Mouse (Mus musculus) MEL (cell line): ENCODE results near the gene Cx3cr1. TPM values are rescaled to one million over a fixed set of nuclear protein-coding genes. Genes with fewer than 3 reads are reported as not detected.

Source experiments
- DNase-seq: peaks from one replicate; pipeline ENCODE4 v3.0.0; 2011; ENCODE audit warnings: low read depth, low spot score
- H3K27ac ChIP-seq: 2 replicates; pipeline ENCODE4 v1.5.1; 2012; ENCODE audit warnings: low read depth, mild to moderate bottlenecking, control low read depth, low read length, moderate library complexity; ENCODE audit not compliant: control insufficient read depth
- H3K27me3 ChIP-seq, 2 experiments: fragments of 150-350 bp in 1 of 2; sonication (generic) in 1 of 2; 2 replicates each; pipeline ENCODE4 v1.6.1; 2012; ENCODE audit warnings: low read length in 2 of 2, mild to moderate bottlenecking in 2 of 2, improper control_type of control experiment in 1 of 2, moderate library complexity in 1 of 2; ENCODE audit not compliant: insufficient read depth in 2 of 2, control insufficient read depth in 1 of 2
- H3K36me3 ChIP-seq, 2 experiments: 2 replicates each; pipeline ENCODE4 v1.6.1; 2012 to 2014; ENCODE audit warnings: low read length in 2 of 2, improper control_type of control experiment in 1 of 2, inconsistent platforms in 1 of 2, mild to moderate bottlenecking in 1 of 2; ENCODE audit not compliant: insufficient read depth in 2 of 2, control insufficient read depth in 1 of 2
- H3K4me1 ChIP-seq, 2 experiments: fragments of 150-350 bp in 1 of 2; sonication (generic) in 1 of 2; 2 replicates each; pipeline ENCODE4 v1.6.1; 2012; ENCODE audit warnings: low read length in 2 of 2, improper control_type of control experiment in 1 of 2, mild to moderate bottlenecking in 1 of 2; ENCODE audit not compliant: insufficient read depth in 2 of 2, control insufficient read depth in 1 of 2
- H3K4me3 ChIP-seq, 2 experiments: fragments of 150-350 bp in 1 of 2; sonication (generic) in 1 of 2; 2 replicates each; pipeline ENCODE4 v1.5.1; 2012; ENCODE audit warnings: low read depth in 2 of 2, low read length in 2 of 2, mild to moderate bottlenecking in 2 of 2, moderate library complexity in 2 of 2, control low read depth in 1 of 2, improper control_type of control experiment in 1 of 2; ENCODE audit not compliant: control insufficient read depth in 1 of 2, insufficient read depth in 1 of 2
- H3K79me2 ChIP-seq: 2 replicates; pipeline ENCODE4 v1.6.1; 2012; ENCODE audit warnings: mild to moderate bottlenecking, low read length, moderate library complexity; ENCODE audit not compliant: control insufficient read depth, poor library complexity, insufficient read depth
- H3K9ac ChIP-seq: 2 replicates; pipeline ENCODE4 v1.6.1; 2012; ENCODE audit warnings: low read depth, mild to moderate bottlenecking, control low read depth, low read length, moderate library complexity; ENCODE audit not compliant: control insufficient read depth, poor library complexity, severe bottlenecking
- H3K9me3 ChIP-seq: fragments of 150-350 bp; sonication (generic); replicated peaks from 2 replicates; pipeline ENCODE4 v1.6.1; 2012; ENCODE audit warnings: mild to moderate bottlenecking, low read length, improper control_type of control experiment, moderate library complexity; ENCODE audit not compliant: insufficient read depth
- BHLHE40 ChIP-seq: IDR thresholded peaks from 2 replicates; pipeline ENCODE4 v1.6.1; 2012; ENCODE audit warnings: low read depth, mild to moderate bottlenecking, inconsistent platforms, low read length, improper control_type of control experiment, borderline replicate concordance
- CHD1 ChIP-seq: IDR thresholded peaks from 2 replicates; pipeline ENCODE4 v1.6.1; 2012; ENCODE audit warnings: low read depth, mild to moderate bottlenecking, inconsistent platforms, low read length, improper control_type of control experiment
- CHD2 ChIP-seq: IDR thresholded peaks from 2 replicates; pipeline ENCODE4 v1.6.1; 2011; ENCODE audit warnings: low read length, improper control_type of control experiment
- CTCF ChIP-seq, 3 experiments: IDR thresholded peaks in 2 of 3; conservative IDR thresholded peaks in 1 of 3; 2 replicates each; pipeline ENCODE4 v1.5.1; 2011 to 2012; ENCODE audit warnings: low read length in 3 of 3, low read depth in 2 of 3, mild to moderate bottlenecking in 2 of 3, improper control_type of control experiment in 1 of 3, inconsistent platforms in 1 of 3, mixed read lengths in 1 of 3, moderate library complexity in 1 of 3; ENCODE audit not compliant: control insufficient read depth in 1 of 3, insufficient read depth in 1 of 3, poor library complexity in 1 of 3, severe bottlenecking in 1 of 3
- E2F4 ChIP-seq: IDR thresholded peaks from 2 replicates; pipeline ENCODE4 v1.6.1; 2011; ENCODE audit warnings: low read depth, low read length, improper control_type of control experiment, borderline replicate concordance
- ELF1 ChIP-seq: IDR thresholded peaks from 2 replicates; pipeline ENCODE4 v1.6.1; 2014; ENCODE audit warnings: low read depth, mild to moderate bottlenecking, inconsistent platforms, low read length, improper control_type of control experiment, moderate library complexity
- EP300 ChIP-seq, 2 experiments: IDR thresholded peaks; 2 replicates each; pipeline ENCODE4 v1.6.1; 2011; ENCODE audit warnings: improper control_type of control experiment in 2 of 2, low read length in 2 of 2, low read depth in 1 of 2, mild to moderate bottlenecking in 1 of 2
- ETS1 ChIP-seq: IDR thresholded peaks from 2 replicates; pipeline ENCODE4 v1.6.1; 2012; ENCODE audit warnings: low read depth, mild to moderate bottlenecking, inconsistent platforms, low read length, improper control_type of control experiment, moderate library complexity
- GABPA ChIP-seq: IDR thresholded peaks from 2 replicates; pipeline ENCODE4 v1.6.1; 2012; ENCODE audit warnings: low read depth, mild to moderate bottlenecking, inconsistent platforms, low read length, improper control_type of control experiment, moderate library complexity
- GATA1 ChIP-seq: IDR thresholded peaks from 2 replicates; pipeline ENCODE4 v1.6.1; 2011; ENCODE audit warnings: low read depth, low read length, improper control_type of control experiment
- HCFC1 ChIP-seq: IDR thresholded peaks from 2 replicates; pipeline ENCODE4 v1.6.1; 2012; ENCODE audit warnings: low read depth, mild to moderate bottlenecking, inconsistent platforms, low read length, improper control_type of control experiment, moderate library complexity
- JUND ChIP-seq: IDR thresholded peaks from 2 replicates; pipeline ENCODE4 v1.6.1; 2011; ENCODE audit warnings: low read depth, mild to moderate bottlenecking, improper control_type of control experiment, low read length
- KAT2A ChIP-seq: conservative IDR thresholded peaks from 2 replicates; pipeline ENCODE4 v1.6.1; 2012; ENCODE audit warnings: low read depth, low read length, improper control_type of control experiment, inconsistent platforms
- MAFK ChIP-seq: IDR thresholded peaks from 2 replicates; pipeline ENCODE4 v1.6.1; 2011; ENCODE audit warnings: low read depth, mild to moderate bottlenecking, low read length, improper control_type of control experiment, borderline replicate concordance
- MAX ChIP-seq: IDR thresholded peaks from 2 replicates; pipeline ENCODE4 v1.6.1; 2011; ENCODE audit warnings: low read length, improper control_type of control experiment
- MAZ ChIP-seq: IDR thresholded peaks from 2 replicates; pipeline ENCODE4 v1.6.1; 2012; ENCODE audit warnings: low read depth, mild to moderate bottlenecking, inconsistent platforms, low read length, improper control_type of control experiment
- MEF2A ChIP-seq: IDR thresholded peaks from 2 replicates; pipeline ENCODE4 v1.6.1; 2014; ENCODE audit warnings: low read depth, mild to moderate bottlenecking, inconsistent platforms, low read length, improper control_type of control experiment; ENCODE audit not compliant: poor library complexity, insufficient replicate concordance, severe bottlenecking; ENCODE audit errors: extremely low read depth
- MXI1 ChIP-seq: IDR thresholded peaks from 2 replicates; pipeline ENCODE4 v1.6.1; 2011; ENCODE audit warnings: mild to moderate bottlenecking, low read depth, low read length, improper control_type of control experiment
- MYC ChIP-seq: IDR thresholded peaks from 2 replicates; pipeline ENCODE4 v1.6.1; 2011; ENCODE audit warnings: low read depth, mild to moderate bottlenecking, low read length, improper control_type of control experiment, moderate library complexity
- NELFE ChIP-seq: IDR thresholded peaks from 2 replicates; pipeline ENCODE4 v1.6.1; 2011; ENCODE audit warnings: low read depth, low read length, improper control_type of control experiment
- NRF1 ChIP-seq: IDR thresholded peaks from 2 replicates; pipeline ENCODE4 v1.6.1; 2014; ENCODE audit warnings: low read depth, mild to moderate bottlenecking, inconsistent platforms, low read length, improper control_type of control experiment, moderate library complexity; ENCODE audit not compliant: poor library complexity, insufficient read depth, severe bottlenecking
- POLR2A ChIP-seq, 2 experiments: IDR thresholded peaks; 2 replicates each; pipeline ENCODE4 v1.6.1; 2011 to 2012; ENCODE audit warnings: low read length in 2 of 2, mild to moderate bottlenecking in 2 of 2, control low read depth in 1 of 2, improper control_type of control experiment in 1 of 2, low read depth in 1 of 2, moderate library complexity in 1 of 2; ENCODE audit not compliant: control insufficient read depth in 1 of 2, insufficient read depth in 1 of 2, poor library complexity in 1 of 2
- POLR2AphosphoS2 ChIP-seq: IDR thresholded peaks from 2 replicates; pipeline ENCODE4 v1.6.1; 2011; ENCODE audit warnings: low read length, improper control_type of control experiment
- POLR2AphosphoS5 ChIP-seq: IDR thresholded peaks from 2 replicates; pipeline ENCODE4 v1.6.1; 2012; ENCODE audit warnings: low read depth, borderline replicate concordance, mild to moderate bottlenecking, inconsistent platforms, low read length, moderate library complexity, mixed read lengths
- RAD21 ChIP-seq: IDR thresholded peaks from 2 replicates; pipeline ENCODE4 v1.6.1; 2011; ENCODE audit warnings: mild to moderate bottlenecking, low read depth, low read length, improper control_type of control experiment
- RCOR1 ChIP-seq: IDR thresholded peaks from 2 replicates; pipeline ENCODE4 v1.6.1; 2012; ENCODE audit warnings: low read depth, mild to moderate bottlenecking, inconsistent platforms, low read length, improper control_type of control experiment
- SIN3A ChIP-seq: IDR thresholded peaks from 2 replicates; pipeline ENCODE4 v1.6.1; 2012; ENCODE audit warnings: low read length, improper control_type of control experiment, inconsistent platforms
- SMC3 ChIP-seq: IDR thresholded peaks from 2 replicates; pipeline ENCODE4 v1.6.1; 2011; ENCODE audit warnings: low read depth, low read length, improper control_type of control experiment
- TAL1 ChIP-seq: IDR thresholded peaks from 2 replicates; pipeline ENCODE4 v1.6.1; 2012; ENCODE audit warnings: mild to moderate bottlenecking, inconsistent platforms, low read length, moderate library complexity, mixed read lengths
- TBP ChIP-seq: IDR thresholded peaks from 2 replicates; pipeline ENCODE4 v1.8.0; 2011; ENCODE audit warnings: low read depth, low read length, improper control_type of control experiment
- UBTF ChIP-seq: IDR thresholded peaks from 2 replicates; pipeline ENCODE4 v1.6.1; 2012; ENCODE audit warnings: low read depth, mild to moderate bottlenecking, inconsistent platforms, low read length, improper control_type of control experiment, moderate library complexity, borderline replicate concordance; ENCODE audit not compliant: insufficient read depth
- USF1 ChIP-seq: IDR thresholded peaks from 2 replicates; pipeline ENCODE4 v1.6.1; 2014; ENCODE audit warnings: low read depth, mild to moderate bottlenecking, inconsistent platforms, low read length, improper control_type of control experiment, moderate library complexity
- USF2 ChIP-seq, 2 experiments: IDR thresholded peaks; 2 replicates each; pipeline ENCODE4 v1.6.1; 2011 to 2012; ENCODE audit warnings: improper control_type of control experiment in 2 of 2, low read length in 2 of 2, borderline replicate concordance in 1 of 2, inconsistent platforms in 1 of 2, low read depth in 1 of 2, mild to moderate bottlenecking in 1 of 2; ENCODE audit not compliant: insufficient read depth in 1 of 2
- ZC3H11A ChIP-seq: IDR thresholded peaks from 2 replicates; pipeline ENCODE4 v1.6.1; 2012; ENCODE audit warnings: low read depth, mild to moderate bottlenecking, inconsistent platforms, low read length, improper control_type of control experiment
- ZKSCAN1 ChIP-seq: IDR thresholded peaks from 2 replicates; pipeline ENCODE4 v1.6.1; 2012; ENCODE audit warnings: low read depth, mild to moderate bottlenecking, inconsistent platforms, low read length, improper control_type of control experiment, moderate library complexity
- ZNF384 ChIP-seq: IDR thresholded peaks from 2 replicates; pipeline ENCODE4 v1.6.1; 2012; ENCODE audit warnings: low read depth, mild to moderate bottlenecking, inconsistent platforms, low read length, improper control_type of control experiment
- polyA plus RNA-seq, 2 experiments: library from polyadenylated mRNA; stranded (reverse) in 1 of 2; unstranded in 1 of 2; fragments of >175 nt in 1 of 2; fragments of >200 nt in 1 of 2; gene quantifications; 2 replicates each; pipeline versions ENCODE4 v1.2.1 to v1.2.4; 2012; ENCODE audit warnings: low replicate concordance in 2 of 2, low read depth in 1 of 2; ENCODE audit not compliant: insufficient read length in 2 of 2, insufficient read depth in 1 of 2, missing spikeins in 1 of 2
- total RNA-seq: library from RNA; depleted of rRNA; stranded (reverse); fragments of 300-350 nt; gene quantifications from 2 replicates; pipeline ENCODE4 v1.2.3, GENCODE M21; 2012

Cx3cr1 gene
- total and polyA plus RNA-seq, 3 experiments: not detected

GRCm38 (mm10) chr9:120110211-120111018 is 40.7 kb upstream of the Cx3cr1 start, which contains the start of gene Slc25a38:
Gene Slc25a38 (plus strand): TSS chr9:120110374.
- Histone ChIP-seq H3K36me3 (peaks cover 0 to 29% of the 10 kb centered on the region in 2 experiments; a peak in 2 of 4 replicates), H3K79me2 (peaks cover 27% of the 10 kb centered on the region), H3K27me3 (no peaks in the 10 kb centered on the region), H3K4me3 (peak within 1 kb of the TSS; percentile 79 to 89), H3K9ac (peak within 1 kb of the TSS; percentile 98), H3K4me1 (peaks cover 14 to 31% of the 10 kb centered on the region in 2 experiments), H3K9me3 (no peaks in the 10 kb centered on the region), H3K27ac (peak within 1 kb of the TSS; percentile 97)
- peak; percentile 97 for DNase-seq
- peak; percentile 77 for TF ChIP-seq HCFC1
- no peak for TF ChIP-seq POLR2AphosphoS5
- TF ChIP-seq JUND: no peak
- TF ChIP-seq NRF1: peak; percentile 6; the same call in 1 of the 2 replicates
- no peak for TF ChIP-seq GATA1
- peak; percentile 72 for TF ChIP-seq SMC3
- TF ChIP-seq POLR2A (IDR thresholded peaks at IDR 0.05; ENCODE audit: control insufficient read depth in 1 of 2, insufficient read depth in 1 of 2, low read depth in 1 of 2, low read length in 2 of 2, poor library complexity in 1 of 2): peak; percentile 82 to 94
- no peak for TF ChIP-seq KAT2A
- peak; percentile 58 for TF ChIP-seq SIN3A
- peak; percentile 69 for TF ChIP-seq RAD21
- no peak; the same call in 1 of the 2 replicates for TF ChIP-seq CHD1
- peak; percentile 92 for TF ChIP-seq ZNF384
- no peak for TF ChIP-seq GABPA
- no peak for TF ChIP-seq MAX
- no peak for TF ChIP-seq ZKSCAN1
- no peak for TF ChIP-seq USF1
- peak; percentile 59 to 89 (median 77) for TF ChIP-seq CTCF (IDR thresholded peaks at IDR 0.05 in 2 of 3, conservative IDR thresholded peaks at IDR 0.05 in 1 of 3; ENCODE audit: control insufficient read depth in 1 of 3, insufficient read depth in 1 of 3, low read depth in 2 of 3, low read length in 3 of 3, poor library complexity in 1 of 3, severe bottlenecking in 1 of 3)
- TF ChIP-seq MAZ: no peak
- no peak for TF ChIP-seq RCOR1
- TF ChIP-seq MXI1: peak; percentile 62
- TF ChIP-seq CHD2: no peak
- peak; percentile 25; the same call in 1 of the 2 replicates for TF ChIP-seq ETS1
- peak; percentile 87; the same call in 1 of the 2 replicates for TF ChIP-seq POLR2AphosphoS2
- no peak for TF ChIP-seq EP300 (IDR thresholded peaks at IDR 0.05; ENCODE audit: low read depth in 1 of 2, low read length in 2 of 2)
- TF ChIP-seq ZC3H11A: peak; percentile 74
- peak; percentile 88; the same call in 1 of the 2 replicates for TF ChIP-seq UBTF
- no peak for TF ChIP-seq MEF2A
- no peak for TF ChIP-seq BHLHE40
- TF ChIP-seq TAL1: no peak
- TF ChIP-seq NELFE: peak; percentile 92
- TF ChIP-seq TBP: peak; percentile 56; the same call in 1 of the 2 replicates
- TF ChIP-seq MYC: no peak
- no peak for TF ChIP-seq MAFK
- TF ChIP-seq USF2 (IDR thresholded peaks at IDR 0.05; ENCODE audit: borderline replicate concordance in 1 of 2, insufficient read depth in 1 of 2, low read depth in 1 of 2, low read length in 2 of 2): no peak
- peak; percentile 80 for TF ChIP-seq ELF1
- no peak for TF ChIP-seq E2F4
